Mouse (Mus musculus) neural tube, embryonic 14.5 days (tissue): ENCODE data around the gene Myo7a. TPM values are rescaled to one million over a fixed set of nuclear protein-coding genes. Genes with fewer than 3 reads are reported as not detected.
A peak's percentile ranks its signal among the peaks of the same experiment; 100 is the strongest.

ENCODE experiments used
- ATAC-seq: fragments of 200-750 bp; cut with Nextera tagmentation; 2 replicates; pipeline ENCODE4 v1.8.0; 2017; ENCODE audit warnings: low read depth, mild to moderate bottlenecking, moderate TSS enrichment, moderate library complexity
- H3K27ac ChIP-seq: fragments of 300-500 bp; sonication (generic); 2 replicates; pipeline ENCODE4 v1.5.1; 2014; ENCODE audit warnings: low read depth, mild to moderate bottlenecking, control low read depth, low read length, moderate library complexity, mixed read lengths
- H3K27me3 ChIP-seq: fragments of 300-500 bp; sonication (generic); 2 replicates; pipeline ENCODE4 v1.6.1; 2014; ENCODE audit warnings: low read length; ENCODE audit not compliant: control insufficient read depth, insufficient read depth
- H3K36me3 ChIP-seq: fragments of 300-500 bp; sonication (generic); 2 replicates; pipeline ENCODE4 v1.6.1; 2014; ENCODE audit warnings: low read length, mixed read lengths; ENCODE audit not compliant: control insufficient read depth, insufficient read depth
- H3K4me1 ChIP-seq: fragments of 300-500 bp; sonication (generic); 2 replicates; pipeline ENCODE4 v1.6.1; 2014; ENCODE audit warnings: low read length; ENCODE audit not compliant: control insufficient read depth, insufficient read depth
- H3K4me2 ChIP-seq: fragments of 300-500 bp; sonication (generic); 2 replicates; pipeline ENCODE4 v1.6.1; 2014; ENCODE audit warnings: mild to moderate bottlenecking, low read depth, low read length, control low read depth
- H3K4me3 ChIP-seq: fragments of 300-500 bp; sonication (generic); 2 replicates; pipeline ENCODE4 v1.5.1; 2014; ENCODE audit warnings: low read depth, low read length, control low read depth, mixed read lengths
- H3K9ac ChIP-seq: fragments of 300-500 bp; sonication (generic); replicated peaks from 2 replicates; pipeline ENCODE4 v1.6.1; 2014; ENCODE audit warnings: low read depth, mild to moderate bottlenecking, control low read depth, low read length, mixed read lengths
- H3K9me3 ChIP-seq: fragments of 300-500 bp; sonication (generic); 2 replicates; pipeline ENCODE4 v1.6.1; 2016; ENCODE audit warnings: low read length; ENCODE audit not compliant: control insufficient read depth
- WGBS: fragments of 180-500 bp; shearing (Covaris S2); extraction: QIAGEN DNeasy Blood & Tissue Kit; methylation state at CpG from one replicate; pipeline ENCODE4 v1.1.7; 2014; 5-methylcytosine and 5-hydroxymethylcytosine counted together
- polyA plus RNA-seq: library from polyadenylated mRNA; unstranded; fragments of >200 nt; fragmentation: Nextera tagmentation; extraction: Ambion mirVana; gene quantifications from 2 replicates; pipeline ENCODE4 v1.2.1, GENCODE M21; 2014

Gene Myo7a
- polyA plus RNA-seq, 1 experiment from 2014 or later, result 24.2 TPM

DNA sequence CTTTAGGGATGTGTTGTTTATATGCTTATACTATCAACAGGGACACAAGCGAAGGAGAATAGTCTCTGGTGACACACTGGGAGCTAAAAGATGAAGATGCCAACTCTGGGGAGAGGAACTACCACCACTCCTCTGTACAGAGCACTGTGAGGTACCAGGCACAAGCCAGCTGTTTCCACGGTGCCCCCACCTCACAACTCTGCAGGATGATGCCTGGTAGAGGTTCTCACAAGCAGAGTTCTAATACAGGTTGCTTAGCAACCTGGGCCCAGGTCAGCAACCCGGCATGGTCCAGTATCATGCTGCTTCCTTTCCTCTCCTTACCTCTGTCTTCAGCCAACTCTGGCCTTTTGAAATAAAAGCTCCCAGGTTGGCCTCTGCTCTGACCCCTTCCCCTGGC lies 18.3 kb upstream of the Myo7a start:
- peak; percentile 13; the same call in 1 of the 2 replicates for ATAC-seq
- WGBS, result 52% methylated on average over 3 of the region's 3 CpGs
- no peak overlapping the region for H3K4me2 ChIP-seq
- no peaks in the 10 kb centered on the region for H3K4me1 ChIP-seq
- no peak overlapping the region for H3K9ac ChIP-seq
- H3K36me3 ChIP-seq, result no peaks in the 10 kb centered on the region
- no peaks in the 10 kb centered on the region for H3K9me3 ChIP-seq
- H3K27ac ChIP-seq, result no peak overlapping the region
- no peak overlapping the region for H3K4me3 ChIP-seq
- no peaks in the 10 kb centered on the region for H3K27me3 ChIP-seq

DNA sequence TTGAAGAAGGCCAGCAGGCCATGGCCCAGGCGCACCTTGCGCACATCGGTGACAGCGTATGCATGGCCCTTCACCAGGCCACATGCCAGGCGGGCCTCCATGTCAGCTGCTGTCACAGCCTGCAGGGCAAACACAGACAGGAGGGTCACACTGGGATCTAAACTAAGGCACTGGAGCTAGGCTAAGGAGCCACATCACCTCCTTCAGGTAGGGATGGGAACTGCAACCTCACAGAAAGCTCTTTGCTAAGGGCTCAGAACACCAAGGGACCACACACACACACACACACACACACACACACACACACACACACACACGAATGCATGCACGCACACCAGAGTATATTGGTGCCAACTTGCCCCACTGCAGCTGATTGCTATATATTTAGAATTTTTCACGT lies 12.4 kb upstream of the Myo7a start:
- Histone ChIP-seq H3K4me3 (no peak overlapping the region), H3K27ac (no peak overlapping the region), H3K36me3 (peaks cover 3% of the 10 kb centered on the region; the same call in 1 of the 2 replicates), H3K9ac (no peak overlapping the region), H3K4me1 (no peaks in the 10 kb centered on the region), H3K27me3 (no peaks in the 10 kb centered on the region), H3K9me3 (no peaks in the 10 kb centered on the region), H3K4me2 (no peak overlapping the region)
- WGBS, result 96% methylated on average over 8 of the region's 8 CpGs
- ATAC-seq, result no peak

DNA sequence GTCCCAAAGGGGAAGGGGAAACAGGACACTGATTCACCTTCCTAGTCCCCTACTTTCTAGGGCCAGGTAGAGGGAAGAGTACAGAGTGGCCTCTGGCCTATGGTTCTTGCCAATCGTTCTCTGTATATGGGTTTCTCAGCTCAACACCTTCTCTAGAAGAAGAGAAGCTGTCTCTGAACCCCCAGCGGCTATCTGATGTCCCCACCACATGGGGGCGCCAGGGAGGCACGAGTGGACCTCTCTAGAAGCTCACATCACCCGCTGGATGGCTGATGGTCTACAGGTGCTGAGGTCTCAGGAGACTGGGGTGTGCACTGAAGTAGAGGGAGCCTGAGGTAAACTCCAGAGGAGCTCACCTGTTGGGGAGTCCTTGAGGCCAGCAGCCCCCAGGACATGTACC lies 6.1 kb upstream of the Myo7a start:
- no peak overlapping the region for H3K4me3 ChIP-seq
- 44% methylated on average over 5 of the region's 5 CpGs for WGBS

DNA sequence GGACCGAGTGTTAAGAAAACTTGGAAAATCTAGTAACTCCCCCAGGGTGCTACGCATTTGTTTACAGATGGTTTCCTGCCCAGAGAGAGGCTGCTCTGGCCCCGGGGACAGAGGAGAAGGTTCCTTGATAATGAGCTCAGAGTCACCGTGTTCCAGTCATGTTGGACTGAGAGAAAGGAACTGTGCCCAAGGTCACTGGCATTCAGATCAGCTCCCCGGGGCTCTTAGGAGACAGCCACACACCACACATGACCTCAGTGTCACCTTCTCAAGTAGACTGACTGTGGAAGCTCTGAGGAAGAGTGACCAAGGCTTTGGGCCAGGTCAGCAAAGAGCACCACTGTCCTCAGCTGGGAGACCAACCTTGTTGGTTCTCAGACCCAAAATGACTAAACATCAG lies 5.4 kb upstream of the Myo7a start:
- no peak overlapping the region for H3K4me2 ChIP-seq
- no peak for ATAC-seq
- H3K9me3 ChIP-seq, result no peaks in the 10 kb centered on the region
- WGBS, result 76% methylated on average over 5 of the region's 5 CpGs
- H3K36me3 ChIP-seq, result no peaks in the 10 kb centered on the region; the same call in 1 of the 2 replicates
- no peaks in the 10 kb centered on the region for H3K4me1 ChIP-seq
- H3K27ac ChIP-seq, result no peak overlapping the region
- H3K9ac ChIP-seq, result no peak overlapping the region
- no peaks in the 10 kb centered on the region for H3K27me3 ChIP-seq
- no peak overlapping the region for H3K4me3 ChIP-seq

More for the DNA sequence above, 6.1 kb upstream of the Myo7a start:
- H3K27ac ChIP-seq, result no peak overlapping the region
- H3K4me2 ChIP-seq, result no peak overlapping the region
- H3K27me3 ChIP-seq, result no peaks in the 10 kb centered on the region
- no peak overlapping the region for H3K9ac ChIP-seq
- H3K36me3 ChIP-seq, result no peaks in the 10 kb centered on the region; the same call in 1 of the 2 replicates
- H3K4me1 ChIP-seq, result no peaks in the 10 kb centered on the region
- no peak for ATAC-seq
- H3K9me3 ChIP-seq, result no peaks in the 10 kb centered on the region

DNA sequence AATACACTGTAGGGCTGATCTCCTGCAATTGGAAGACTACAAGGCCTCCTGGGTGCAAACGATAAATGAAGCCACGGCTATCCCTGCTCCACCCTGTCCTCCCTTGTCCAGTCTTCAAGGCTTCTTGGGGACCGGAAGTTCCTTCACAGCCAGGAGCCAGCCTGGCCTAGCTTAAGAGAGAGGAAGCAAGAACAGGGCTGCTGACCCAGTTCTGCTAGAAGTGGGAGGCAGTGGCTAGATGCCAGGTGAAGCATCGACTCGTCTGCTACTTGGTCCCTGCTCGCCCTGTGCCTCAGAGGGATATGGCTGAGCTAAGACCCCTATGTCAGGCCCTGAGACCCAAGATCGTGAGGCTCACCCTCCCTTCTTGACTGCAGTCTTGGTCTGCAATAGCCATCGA lies 2.3 kb upstream of the Myo7a start:
- H3K9ac ChIP-seq, result no peak overlapping the region
- H3K4me3 ChIP-seq, result no peak overlapping the region
- no peak overlapping the region for H3K27ac ChIP-seq
- WGBS, result 81% methylated on average over 8 of the region's 8 CpGs
- H3K4me2 ChIP-seq, result no peak overlapping the region
- no peaks in the 10 kb centered on the region for H3K36me3 ChIP-seq
- no peaks in the 10 kb centered on the region for H3K4me1 ChIP-seq
- ATAC-seq, result no peak
- no peaks in the 10 kb centered on the region for H3K27me3 ChIP-seq
- H3K9me3 ChIP-seq, result no peaks in the 10 kb centered on the region

DNA sequence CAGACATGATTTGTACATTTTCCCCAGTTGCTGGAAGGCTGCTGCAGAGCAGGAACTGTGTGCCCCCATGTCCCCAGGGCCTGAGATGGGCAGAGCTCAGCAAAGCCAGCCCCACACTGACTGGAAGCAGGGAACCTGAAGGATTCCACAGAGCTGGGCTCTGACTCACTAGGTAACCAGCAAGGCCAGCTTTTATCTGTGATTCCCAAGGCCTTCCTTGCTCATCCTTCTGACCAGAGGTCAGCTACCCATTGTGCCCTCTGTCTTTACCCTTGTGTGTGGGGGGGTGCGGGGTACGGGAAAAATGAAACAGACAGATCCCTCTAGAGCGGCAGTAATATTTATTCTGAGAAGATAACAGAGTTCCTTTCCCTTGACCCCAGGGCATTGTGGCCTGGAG lies 1.9 kb upstream of the Myo7a start:
- no peaks in the 10 kb centered on the region for H3K9me3 ChIP-seq
- 81% methylated on average over 3 of the region's 3 CpGs for WGBS
- no peaks in the 10 kb centered on the region for H3K27me3 ChIP-seq
- H3K4me2 ChIP-seq, result no peak overlapping the region
- ATAC-seq, result no peak
- H3K9ac ChIP-seq, result no peak overlapping the region
- no peaks in the 10 kb centered on the region for H3K36me3 ChIP-seq
- no peak overlapping the region for H3K4me3 ChIP-seq
- H3K4me1 ChIP-seq, result no peaks in the 10 kb centered on the region
- H3K27ac ChIP-seq, result no peak overlapping the region

DNA sequence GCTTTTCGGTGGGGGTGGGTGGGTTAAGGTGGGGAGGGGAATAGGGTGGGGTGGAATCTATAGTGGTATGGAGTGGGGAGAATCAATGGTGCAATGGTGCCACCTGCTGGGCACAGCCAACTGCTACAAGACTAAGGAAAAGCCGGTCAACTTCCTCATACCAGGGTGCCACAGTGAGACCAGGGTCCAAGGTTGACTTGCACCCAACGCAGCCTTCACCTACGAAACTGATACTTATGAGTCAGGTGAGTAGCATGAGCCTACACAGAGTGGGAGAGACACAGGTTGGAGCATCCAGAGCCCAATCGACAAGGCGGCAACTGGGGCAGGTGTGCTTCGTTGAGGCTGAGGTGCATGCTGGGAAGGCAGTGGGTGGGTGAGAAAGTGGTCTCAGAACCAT lies 1.0 kb upstream of the Myo7a start:
- Histone ChIP-seq H3K4me1 (no peaks in the 10 kb centered on the region), H3K4me2 (peak overlapping the region; percentile 44), H3K36me3 (no peaks in the 10 kb centered on the region), H3K9me3 (no peaks in the 10 kb centered on the region), H3K4me3 (peak overlapping the region; percentile 9; the same call in 1 of the 2 replicates), H3K27ac (no peak overlapping the region), H3K27me3 (no peaks in the 10 kb centered on the region), H3K9ac (no peak overlapping the region)
- 11% methylated on average over 7 of the region's 7 CpGs for WGBS
- peak; percentile 79 for ATAC-seq

DNA sequence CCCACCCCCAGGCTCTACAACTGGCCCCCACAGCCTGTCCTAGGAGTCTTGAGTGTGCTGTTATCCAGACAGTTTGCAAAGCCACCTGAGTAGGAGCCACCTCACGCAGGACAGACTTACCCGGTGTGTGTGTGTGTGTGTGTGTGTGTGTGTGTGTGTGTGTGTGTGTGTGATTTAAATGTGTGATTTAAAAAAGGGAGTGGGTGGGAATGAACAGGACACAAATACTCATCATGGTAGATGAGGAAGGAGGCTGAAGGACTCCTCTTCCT lies 573 bp upstream of the Myo7a start:
- H3K9me3 ChIP-seq, result no peaks in the 10 kb centered on the region
- no peak overlapping the region for H3K9ac ChIP-seq
- H3K27ac ChIP-seq, result no peak overlapping the region
- no peaks in the 10 kb centered on the region for H3K4me1 ChIP-seq
- H3K36me3 ChIP-seq, result no peaks in the 10 kb centered on the region
- no peaks in the 10 kb centered on the region for H3K27me3 ChIP-seq
- no peak overlapping the region for H3K4me3 ChIP-seq
- peak; percentile 36; the same call in 1 of the 2 replicates for ATAC-seq
- 81% methylated on average over 2 of the region's 2 CpGs for WGBS
- H3K4me2 ChIP-seq, result no peak overlapping the region

DNA sequence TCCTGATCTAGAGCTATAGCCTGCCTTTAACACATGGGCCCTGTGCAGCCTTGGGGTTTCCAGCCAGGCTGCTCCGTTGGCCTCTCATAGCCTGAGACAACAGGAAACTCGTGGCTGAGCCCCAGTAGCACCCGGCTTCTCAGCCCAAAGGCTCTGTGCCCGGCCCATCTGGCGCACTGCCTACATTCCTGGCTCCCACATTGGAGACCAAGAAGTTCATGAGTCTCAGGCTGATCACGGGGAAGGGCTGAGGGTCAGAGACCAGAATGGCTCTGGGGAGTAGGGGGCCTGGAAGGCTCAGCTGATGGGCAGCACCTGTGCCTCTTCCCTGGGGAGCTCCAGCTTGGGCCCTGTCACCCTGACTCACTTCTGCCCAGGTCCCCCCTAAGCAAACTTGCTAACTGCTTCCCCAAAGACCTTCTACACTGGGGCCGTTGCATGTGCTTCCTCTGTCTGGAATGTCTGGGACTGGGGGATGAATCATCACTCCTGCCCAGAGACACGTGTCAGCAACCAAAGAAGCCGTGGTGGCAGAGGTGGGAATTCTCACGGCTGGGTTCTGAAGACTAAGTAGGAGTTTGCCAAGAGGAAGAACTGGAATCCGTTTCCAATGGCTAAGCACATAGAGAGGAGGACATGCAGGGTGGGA lies 2.2 kb downstream of the Myo7a start:
- Histone ChIP-seq H3K27ac (no peak overlapping the region), H3K4me1 (no peaks in the 10 kb centered on the region), H3K4me3 (no peak overlapping the region), H3K27me3 (no peaks in the 10 kb centered on the region), H3K9ac (no peak overlapping the region), H3K36me3 (no peaks in the 10 kb centered on the region), H3K4me2 (no peak overlapping the region), H3K9me3 (no peaks in the 10 kb centered on the region)
- 63% methylated on average over 11 of the region's 11 CpGs for WGBS
- ATAC-seq, result no peak
